Mouse (Mus musculus) right cerebral cortex, adult 18-20 months (tissue): ENCODE results near the gene Als2cr12.
"Not testable (repeated sequence)": the region's sequence is repeated elsewhere in the genome, so short reads cannot be mapped to it uniquely, and the experiment has no call there.

ENCODE experiments used
- DNase-seq: peaks from one replicate; pipeline ENCODE4 v3.0.0; 2022; ENCODE audit warnings: mixed read lengths

Als2cr12 gene

GRCm38 (mm10) chr1:58717589-58718270 lies 21.9 kb upstream of the Als2cr12 start:
- DNase-seq: no peak

- DNase-seq: no peak
These were observed 21.1 kb upstream of the Als2cr12 start for GRCm38 (mm10) chr1:58716883-58717220.

GRCm38 (mm10) chr1:58716162-58716882 lies 20.5 kb upstream of the Als2cr12 start:
- DNase-seq: no peak

GRCm38 (mm10) chr1:58715536-58715935 lies 19.7 kb upstream of the Als2cr12 start:
- DNase-seq: no peak

- no peak for DNase-seq
These were observed 18.6 kb upstream of the Als2cr12 start for GRCm38 (mm10) chr1:58714361-58714760.

GRCm38 (mm10) chr1:58713893-58714231 lies 18.1 kb upstream of the Als2cr12 start:
- DNase-seq: peak; percentile 44

GRCm38 (mm10) chr1:58713081-58713892 lies 17.5 kb upstream of the Als2cr12 start:
- DNase-seq: peak; percentile 24

- DNase-seq: no peak
These were observed 16.6 kb upstream of the Als2cr12 start for GRCm38 (mm10) chr1:58712076-58713061.

GRCm38 (mm10) chr1:58711365-58712016 lies 15.7 kb upstream of the Als2cr12 start, which contains the start of gene Cflar:
Gene Cflar, plus strand, starts transcription at chr1:58711508.
- peak; percentile 52 for DNase-seq

GRCm38 (mm10) chr1:58710711-58711364 lies 15.0 kb upstream of the Als2cr12 start:
- DNase-seq: no peak

- DNase-seq: not testable (repeated sequence)
These were observed 14.3 kb upstream of the Als2cr12 start for GRCm38 (mm10) chr1:58710043-58710442.

- DNase-seq: not testable (repeated sequence)
These were observed 4.9 kb upstream of the Als2cr12 start for GRCm38 (mm10) chr1:58700580-58701162.

- DNase-seq: no peak
These were observed 4.2 kb upstream of the Als2cr12 start for GRCm38 (mm10) chr1:58699988-58700387.

- no peak for DNase-seq
These were observed 3.0 kb upstream of the Als2cr12 start for GRCm38 (mm10) chr1:58698781-58699180.

GRCm38 (mm10) chr1:58697607-58698006 lies 1.8 kb upstream of the Als2cr12 start:
- peak; percentile 54 for DNase-seq

GRCm38 (mm10) chr1:58693696-58694095 lies 2.1 kb downstream of the Als2cr12 start:
- DNase-seq: no peak

- not testable (repeated sequence) for DNase-seq
These were observed 4.1 kb downstream of the Als2cr12 start for GRCm38 (mm10) chr1:58691718-58692117.

GRCm38 (mm10) chr1:58690834-58691488 lies 4.8 kb downstream of the Als2cr12 start:
- DNase-seq: not testable (repeated sequence)

GRCm38 (mm10) chr1:58690006-58690744 lies 5.6 kb downstream of the Als2cr12 start:
- no peak for DNase-seq
